Mouse (Mus musculus): ENCODE results near the gene Aqp6.

DNA sequence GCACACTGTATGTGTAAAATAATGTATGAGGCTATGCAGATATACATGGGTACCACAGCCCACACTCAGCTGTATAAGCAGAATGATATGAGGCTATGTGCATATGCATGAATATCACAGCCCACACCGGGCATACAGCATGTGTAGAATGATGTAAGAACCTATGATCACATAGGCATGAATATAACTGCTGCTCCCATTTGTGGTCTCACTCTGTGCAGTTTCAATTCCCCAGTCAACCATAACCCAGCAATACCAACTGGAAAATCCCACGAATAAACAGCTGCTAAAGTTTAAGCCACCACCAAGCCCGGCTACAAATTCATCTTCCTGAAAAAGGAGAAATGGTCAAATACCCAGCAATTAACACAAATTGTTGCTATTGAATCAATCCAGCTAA, 17.4 kb downstream of the Aqp6 start:
- TF ChIP-seq CTCF (IDR thresholded peaks at IDR 0.05; ENCODE audit: control insufficient read depth, insufficient read depth, low read length) = no peak
- TF ChIP-seq POLR2A (IDR thresholded peaks at IDR 0.05; ENCODE audit: borderline replicate concordance, control insufficient read depth, low read depth, low read length) = no peak
